Mouse (Mus musculus): ENCODE results near the gene Rgs6.

DNA sequence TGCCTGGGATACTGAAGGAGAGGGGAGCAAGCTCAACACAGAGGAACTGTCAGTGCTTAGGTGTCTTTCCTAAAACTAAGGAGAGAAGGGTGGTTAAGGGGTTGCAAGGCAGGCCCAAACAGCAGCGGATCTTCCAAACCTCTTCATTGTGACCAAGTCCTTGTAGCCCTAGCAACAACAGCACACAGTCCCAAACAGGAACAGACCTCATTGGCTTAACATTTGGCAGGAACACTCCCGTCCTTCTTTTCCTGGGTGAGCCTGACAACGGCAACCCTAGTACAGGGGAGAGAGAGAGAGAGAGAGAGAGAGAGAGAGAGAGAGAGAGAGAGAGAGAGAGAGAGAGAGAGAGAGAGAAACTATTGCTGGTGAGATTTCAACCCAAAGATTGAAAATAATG lies 557.8 kb downstream of the Rgs6 start:
- TF ChIP-seq CTCF (IDR thresholded peaks at IDR 0.05; ENCODE audit: low read depth) (no peak), EP300 (IDR thresholded peaks at IDR 0.05; ENCODE audit: low read depth) (no peak)

Measured in liver, embryonic 14.5 days (tissue).